Mouse (Mus musculus): ENCODE data around the gene Dnajc5g.

The Dnajc5g gene

GRCm38 (mm10) chr5:31108000-31108490 is 2.0 kb downstream of the Dnajc5g start, which contains the start of gene Slc30a3:
Gene Slc30a3 (minus strand): TSS chr5:31108237.
- DNase-seq (ENCODE audit: low read depth in 1 of 2, low spot score in 2 of 2) = no peak

GRCm38 (mm10) chr5:31110781-31111180 is 4.7 kb downstream of the Dnajc5g start:
- no peak for DNase-seq (ENCODE audit: low read depth in 1 of 2, low spot score in 2 of 2)

- DNase-seq (ENCODE audit: low read depth in 1 of 2, low spot score in 2 of 2) = no peak
These were observed 10.3 kb downstream of the Dnajc5g start, which contains the start of gene Trim54 for GRCm38 (mm10) chr5:31116354-31116753. Gene Trim54 (plus strand): TSS chr5:31116712.

- no peak for DNase-seq (ENCODE audit: low read depth in 1 of 2, low spot score in 2 of 2)
These were observed 10.8 kb downstream of the Dnajc5g start for GRCm38 (mm10) chr5:31116912-31117311.

- no peak for DNase-seq (ENCODE audit: low read depth in 1 of 2, low spot score in 2 of 2)
These were observed 15.0 kb downstream of the Dnajc5g start for GRCm38 (mm10) chr5:31121111-31121510.

GRCm38 (mm10) chr5:31123481-31123880 is 17.4 kb downstream of the Dnajc5g start:
- DNase-seq (ENCODE audit: low read depth in 1 of 2, low spot score in 2 of 2) = no peak

- no peak for DNase-seq (ENCODE audit: low read depth in 1 of 2, low spot score in 2 of 2)
These were observed 20.0 kb downstream of the Dnajc5g start for GRCm38 (mm10) chr5:31126050-31126449.

- DNase-seq (ENCODE audit: low read depth in 1 of 2, low spot score in 2 of 2) = no peak
These were observed 30.8 kb downstream of the Dnajc5g start for GRCm38 (mm10) chr5:31136730-31137424.

- DNase-seq (ENCODE audit: low read depth in 1 of 2, low spot score in 2 of 2) = no peak
These were observed 31.6 kb downstream of the Dnajc5g start for GRCm38 (mm10) chr5:31137658-31138057.

GRCm38 (mm10) chr5:31138241-31138967 is 32.3 kb downstream of the Dnajc5g start, which contains the start of gene Ucn:
Gene Ucn (minus strand): TSS chr5:31138829.
- no peak for DNase-seq (ENCODE audit: low read depth in 1 of 2, low spot score in 2 of 2)

GRCm38 (mm10) chr5:31138968-31139425 is 32.9 kb downstream of the Dnajc5g start:
- no peak for DNase-seq (ENCODE audit: low read depth in 1 of 2, low spot score in 2 of 2)

- no peak for DNase-seq (ENCODE audit: low read depth in 1 of 2, low spot score in 2 of 2)
These were observed 43.7 kb downstream of the Dnajc5g start for GRCm38 (mm10) chr5:31149781-31150180.

GRCm38 (mm10) chr5:31151746-31152145 is 45.7 kb downstream of the Dnajc5g start:
- no peak for DNase-seq (ENCODE audit: low read depth in 1 of 2, low spot score in 2 of 2)

GRCm38 (mm10) chr5:31153516-31154151 is 47.5 kb downstream of the Dnajc5g start:
- DNase-seq (ENCODE audit: low read depth in 1 of 2, low spot score in 2 of 2) = no peak

GRCm38 (mm10) chr5:31154152-31154553 is 48.1 kb downstream of the Dnajc5g start, which contains the start of gene Mpv17:
Gene Mpv17 (minus strand): TSS chr5:31154251.
- DNase-seq (ENCODE audit: low read depth in 1 of 2, low spot score in 2 of 2) = peak in 1 of 2 experiments; percentile 27
